Mouse (Mus musculus) liver, embryonic 14.5 days (tissue): ENCODE data around the gene Slc45a1. TPM values are rescaled to one million over a fixed set of nuclear protein-coding genes. Genes with fewer than 3 reads are reported as not detected.

Experiments used
- ATAC-seq: fragments of 200-750 bp; cut with Nextera tagmentation; 2 replicates; pipeline ENCODE4 v1.8.0; 2017; ENCODE audit warnings: moderate number of reproducible peaks, mild to moderate bottlenecking, moderate library complexity; ENCODE audit not compliant: insufficient read depth
- DNase-seq, 3 experiments: peaks; one replicate each; pipeline ENCODE4 v3.0.0-alpha.2; 2012 to 2013; ENCODE audit warnings: low read depth in 3 of 3, low spot score in 3 of 3
- H3K27ac ChIP-seq: fragments of 300-500 bp; sonication (generic); 2 replicates; pipeline ENCODE4 v1.5.1; 2014; ENCODE audit warnings: moderate library complexity, mild to moderate bottlenecking, control low read depth, inconsistent platforms
- H3K27me3 ChIP-seq: fragments of 300-500 bp; sonication (generic); 2 replicates; pipeline ENCODE4 v1.6.1; 2014; ENCODE audit warnings: mild to moderate bottlenecking, low read length, moderate library complexity; ENCODE audit not compliant: control insufficient read depth, insufficient read depth
- H3K36me3 ChIP-seq: fragments of 300-500 bp; sonication (generic); replicated peaks from 2 replicates; pipeline ENCODE4 v1.6.1; 2014; ENCODE audit warnings: low read depth; ENCODE audit not compliant: control insufficient read depth, insufficient read depth
- H3K4me1 ChIP-seq, 2 experiments: fragments of 200-500 bp in 1 of 2; fragments of 300-500 bp in 1 of 2; sonication (generic) in 1 of 2; replicated peaks; 2 replicates each; pipeline ENCODE4 v1.6.1; 2012 to 2014; ENCODE audit warnings: antibody characterized with exemption in 1 of 2, inconsistent platforms in 1 of 2, low read length in 1 of 2; ENCODE audit not compliant: control insufficient read depth in 2 of 2, insufficient read depth in 2 of 2
- H3K4me2 ChIP-seq: fragments of 300-500 bp; sonication (generic); 2 replicates; pipeline ENCODE4 v1.6.1; 2014; ENCODE audit warnings: low read depth, mild to moderate bottlenecking, control low read depth, moderate library complexity
- H3K4me3 ChIP-seq, 2 experiments: fragments of 200-500 bp in 1 of 2; fragments of 300-500 bp in 1 of 2; sonication (generic) in 1 of 2; 2 replicates each; pipeline ENCODE4 v1.5.1; 2012 to 2014; ENCODE audit warnings: low read depth in 2 of 2, low read length in 2 of 2, mild to moderate bottlenecking in 2 of 2, control low read depth in 1 of 2, inconsistent platforms in 1 of 2, moderate library complexity in 1 of 2; ENCODE audit not compliant: insufficient read depth in 1 of 2
- H3K9ac ChIP-seq: fragments of 300-500 bp; sonication (generic); replicated peaks from 2 replicates; pipeline ENCODE4 v1.6.1; 2014; ENCODE audit warnings: mild to moderate bottlenecking, control low read depth, moderate library complexity
- H3K9me3 ChIP-seq: fragments of 300-500 bp; sonication (generic); 2 replicates; pipeline ENCODE4 v1.6.1; 2016; ENCODE audit warnings: low read length, mixed read lengths; ENCODE audit not compliant: control insufficient read depth
- CTCF ChIP-seq: IDR thresholded peaks from 2 replicates; pipeline ENCODE4 v1.5.1; 2016; ENCODE audit warnings: antibody characterized with exemption, low read depth, control low read depth
- EP300 ChIP-seq: IDR thresholded peaks from 2 replicates; pipeline ENCODE4 v1.6.1; 2016; ENCODE audit warnings: antibody characterized with exemption, low read depth
- WGBS: fragments of 180-500 bp; shearing (Covaris S2); extraction: QIAGEN DNeasy Blood & Tissue Kit; methylation state at CpG from one replicate; pipeline ENCODE4 v1.1.7; 2014; ENCODE audit not compliant: insufficient replicate concordance; 5-methylcytosine and 5-hydroxymethylcytosine counted together
- polyA plus RNA-seq, 2 experiments: library from polyadenylated mRNA; depleted of rRNA in 1 of 2; stranded (reverse) in 1 of 2; unstranded in 1 of 2; fragments of >200 nt; fragmentation: Nextera tagmentation in 1 of 2; extraction: Ambion mirVana in 1 of 2; gene quantifications; 2 replicates each; pipeline versions ENCODE4 v1.2.1 to v1.2.3; 2012 to 2014

Gene Slc45a1
- polyA plus RNA-seq, 2 experiments = not detected

DNA sequence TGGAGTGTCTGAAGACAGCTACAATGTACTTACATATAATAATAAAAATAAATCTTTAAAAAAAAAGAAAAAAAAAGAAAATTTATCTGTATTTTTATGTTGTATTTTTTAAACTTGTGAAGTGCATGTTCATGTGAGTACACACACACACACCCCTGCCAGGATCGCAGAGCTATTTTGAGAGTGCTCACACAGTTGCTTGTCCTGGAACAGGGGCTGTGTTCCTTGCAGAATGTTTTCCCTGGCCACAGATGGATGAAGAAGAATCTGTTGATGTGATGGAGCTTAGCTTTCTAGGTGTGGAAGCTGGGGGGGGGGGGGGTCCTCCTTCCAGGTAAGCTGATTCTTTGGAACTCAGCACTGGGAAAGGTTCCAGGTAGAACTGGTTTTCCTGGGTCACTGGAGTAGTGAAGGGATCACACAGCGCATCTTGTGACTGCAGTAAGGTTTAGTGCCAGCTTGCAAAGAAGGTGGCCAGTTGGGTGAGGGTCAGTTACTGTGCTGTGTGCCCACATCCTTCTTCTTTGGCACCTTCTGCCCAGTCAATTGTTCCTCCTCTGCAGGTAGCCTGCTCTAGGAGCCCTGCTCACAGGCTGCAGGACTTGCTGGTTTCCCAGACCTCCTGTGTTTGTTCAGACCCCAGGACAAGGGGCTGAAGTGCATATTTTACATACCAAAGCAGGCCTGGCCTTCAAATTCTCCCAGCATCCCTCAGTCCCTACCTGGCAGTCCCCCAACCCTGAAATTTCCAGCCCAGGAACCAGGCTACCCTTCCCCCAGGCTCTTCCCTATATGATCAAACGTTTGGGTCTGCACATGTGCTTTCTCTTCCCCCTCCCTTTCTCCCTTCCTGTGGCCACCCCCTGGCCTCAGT, 52.6 kb downstream of the Slc45a1 start:
- peaks cover 4 to 17% of the 10 kb centered on the region in 2 experiments for H3K4me1 ChIP-seq
- TF ChIP-seq EP300 (no peak), CTCF (no peak)

DNA sequence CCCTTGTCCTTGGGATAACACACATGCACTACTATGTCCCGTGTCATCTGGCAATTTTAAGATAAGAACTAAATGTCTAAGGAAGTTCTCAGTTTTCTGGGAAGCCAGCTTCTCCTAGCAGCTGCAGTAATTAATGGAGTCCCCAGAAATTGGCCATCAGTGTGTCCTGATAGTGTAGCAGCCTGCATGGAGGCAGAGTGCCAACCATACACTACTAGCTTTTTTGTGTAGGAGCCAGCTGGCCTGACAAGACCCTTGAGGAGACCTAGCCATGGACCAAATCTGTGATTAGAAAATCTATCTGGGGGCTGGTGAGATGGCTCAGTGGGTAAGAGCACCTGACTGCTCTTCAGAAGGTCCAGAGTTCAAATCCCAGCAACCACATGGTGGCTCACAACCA, 53.3 kb downstream of the Slc45a1 start:
- no peaks in the 10 kb centered on the region for H3K36me3 ChIP-seq
- H3K9me3 ChIP-seq = no peaks in the 10 kb centered on the region
- TF ChIP-seq EP300 (no peak), CTCF (no peak)
- WGBS = 44% methylated on average over 1 of the region's 1 CpGs
- DNase-seq (no peak), ATAC-seq (no peak)
- H3K9ac ChIP-seq = no peak overlapping the region
- H3K27ac ChIP-seq = no peak overlapping the region
- H3K4me2 ChIP-seq = no peak overlapping the region
- H3K4me3 ChIP-seq = no peak overlapping the region
- peaks cover 4 to 22% of the 10 kb centered on the region in 2 experiments for H3K4me1 ChIP-seq
- no peaks in the 10 kb centered on the region for H3K27me3 ChIP-seq

More for the DNA sequence above, 52.6 kb downstream of the Slc45a1 start:
- ATAC-seq (no peak), DNase-seq (no peak)
- 64% methylated on average over 3 of the region's 3 CpGs for WGBS
- H3K9ac ChIP-seq = no peak overlapping the region
- H3K27ac ChIP-seq = no peak overlapping the region
- H3K27me3 ChIP-seq = no peaks in the 10 kb centered on the region
- no peaks in the 10 kb centered on the region for H3K36me3 ChIP-seq
- no peak overlapping the region for H3K4me3 ChIP-seq
- no peaks in the 10 kb centered on the region for H3K9me3 ChIP-seq
- H3K4me2 ChIP-seq = no peak overlapping the region

DNA sequence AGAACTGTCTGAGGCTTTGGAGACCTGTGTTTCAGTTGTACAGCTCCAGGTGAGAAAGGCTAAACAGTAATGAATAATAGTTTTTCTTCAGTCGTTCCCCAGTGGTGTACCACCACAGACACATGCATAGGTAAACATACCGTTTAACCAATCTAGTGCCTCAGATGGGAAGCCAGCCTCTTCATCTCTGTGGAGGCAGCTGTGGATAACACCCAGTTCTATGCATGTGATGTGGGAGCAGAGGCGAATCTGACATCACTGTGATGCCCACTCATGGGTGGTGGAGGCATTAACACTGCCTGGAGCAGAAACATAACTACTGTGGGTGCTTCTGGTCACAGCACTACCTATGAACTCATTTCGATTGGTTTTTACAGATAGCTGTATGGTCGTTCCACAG, 56.0 kb downstream of the Slc45a1 start:
- Histone ChIP-seq H3K4me2 (no peak overlapping the region), H3K27ac (no peak overlapping the region), H3K36me3 (no peaks in the 10 kb centered on the region), H3K4me1 (peaks cover 29 to 46% of the 10 kb centered on the region in 2 experiments), H3K4me3 (no peak overlapping the region), H3K9ac (no peak overlapping the region), H3K9me3 (no peaks in the 10 kb centered on the region), H3K27me3 (no peaks in the 10 kb centered on the region)
- ATAC-seq = no peak
- 61% methylated on average over 5 of the region's 5 CpGs for WGBS
- no peak for TF ChIP-seq CTCF
- TF ChIP-seq EP300 = no peak
- DNase-seq = no peak

DNA sequence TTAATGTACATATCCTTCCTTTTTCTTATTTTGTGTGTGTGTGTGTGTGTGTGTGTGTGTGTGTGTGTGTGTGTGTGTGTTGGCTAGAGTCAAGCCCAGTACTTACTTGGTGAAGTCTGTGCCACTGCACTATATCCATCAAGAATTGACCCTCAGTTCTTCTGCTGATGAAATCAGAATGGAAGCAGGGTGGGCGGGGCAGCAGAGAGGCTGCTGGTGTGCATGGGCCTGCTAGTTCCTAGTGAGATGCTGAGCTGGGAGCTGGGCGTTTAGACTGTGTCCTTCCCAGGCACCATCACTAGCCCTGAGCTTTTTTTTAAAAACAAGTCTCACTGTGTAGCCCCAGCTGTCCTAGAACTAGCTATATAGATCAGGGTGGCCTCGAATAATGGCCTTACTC, 56.9 kb downstream of the Slc45a1 start:
- Histone ChIP-seq H3K4me3 (no peak overlapping the region), H3K4me2 (no peak overlapping the region), H3K27ac (no peak overlapping the region), H3K9ac (no peak overlapping the region), H3K9me3 (no peaks in the 10 kb centered on the region), H3K27me3 (no peaks in the 10 kb centered on the region), H3K4me1 (peaks cover 36 to 54% of the 10 kb centered on the region in 2 experiments), H3K36me3 (no peaks in the 10 kb centered on the region)
- WGBS = 52% methylated on average over 3 of the region's 3 CpGs
- DNase-seq (no peak), ATAC-seq (no peak)
- TF ChIP-seq CTCF (no peak), EP300 (no peak)

DNA sequence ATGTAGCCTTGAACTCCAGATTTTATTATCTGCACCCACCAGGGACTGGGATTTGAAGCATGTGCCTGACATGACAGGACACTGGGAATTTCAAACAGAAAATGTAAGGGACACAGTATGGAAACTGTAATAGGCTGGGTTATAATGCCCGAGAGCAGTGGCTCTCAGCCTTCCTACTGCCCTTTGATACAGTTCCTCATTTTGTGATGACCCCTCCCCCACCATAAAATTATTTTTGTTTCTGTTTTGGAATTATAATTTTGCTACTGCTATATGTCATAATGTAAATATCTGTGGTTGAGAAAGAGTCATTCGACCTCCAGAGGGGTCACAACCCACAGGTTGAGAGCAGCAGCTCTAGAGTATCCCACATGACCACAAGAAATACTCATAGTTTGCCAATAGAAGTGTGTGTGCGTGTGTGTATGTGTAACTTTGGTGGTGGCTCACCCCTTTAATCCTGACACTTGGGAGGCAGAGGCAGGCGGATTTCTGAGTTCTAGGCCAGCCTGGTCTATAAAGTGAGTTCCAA, 57.6 kb downstream of the Slc45a1 start:
- Histone ChIP-seq H3K4me1 (peaks cover 40 to 58% of the 10 kb centered on the region in 2 experiments), H3K9ac (no peak overlapping the region), H3K27me3 (no peaks in the 10 kb centered on the region), H3K27ac (no peak overlapping the region), H3K36me3 (no peaks in the 10 kb centered on the region), H3K4me3 (no peak overlapping the region), H3K4me2 (peak overlapping the region; percentile 6; the same call in 1 of the 2 replicates), H3K9me3 (no peaks in the 10 kb centered on the region)
- DNase-seq (no peak), ATAC-seq (no peak)
- TF ChIP-seq CTCF (no peak), EP300 (no peak)
- WGBS = 68% methylated on average over 4 of the region's 4 CpGs
